Mouse (Mus musculus) forebrain, embryonic 11.5 days (tissue): ENCODE data around the gene Erbb4. TPM values are rescaled to one million over a fixed set of nuclear protein-coding genes. Genes with fewer than 3 reads are reported as not detected.

Experiments
- ATAC-seq: fragments of 200-750 bp; cut with Nextera tagmentation; replicated peaks from 2 replicates; pipeline ENCODE4 v1.8.0; 2017; ENCODE audit warnings: moderate TSS enrichment; ENCODE audit not compliant: low FRiP score
- DNase-seq: peaks from one replicate; pipeline ENCODE4 v3.0.0-alpha.2; 2017; ENCODE audit warnings: low spot score
- H3K27ac ChIP-seq: fragments of 300-500 bp; sonication (generic); 2 replicates; pipeline ENCODE4 v1.5.1; 2014; ENCODE audit warnings: low read depth, low read length
- H3K27me3 ChIP-seq: fragments of 300-500 bp; sonication (generic); 2 replicates; pipeline ENCODE4 v1.6.1; 2014; ENCODE audit warnings: mild to moderate bottlenecking, low read length, mixed read lengths; ENCODE audit not compliant: control insufficient read depth, insufficient read depth
- H3K36me3 ChIP-seq: fragments of 300-500 bp; sonication (generic); 2 replicates; pipeline ENCODE4 v1.6.1; 2014; ENCODE audit warnings: mild to moderate bottlenecking, low read length, moderate library complexity, mixed read lengths; ENCODE audit not compliant: control insufficient read depth, insufficient read depth
- H3K4me1 ChIP-seq: fragments of 300-500 bp; sonication (generic); replicated peaks from 2 replicates; pipeline ENCODE4 v1.6.1; 2014; ENCODE audit warnings: low read length, mixed read lengths; ENCODE audit not compliant: control insufficient read depth, insufficient read depth
- H3K4me2 ChIP-seq: fragments of 300-500 bp; sonication (generic); 2 replicates; pipeline ENCODE4 v1.6.1; 2014; ENCODE audit warnings: low read depth, mild to moderate bottlenecking, low read length, moderate library complexity, mixed read lengths; ENCODE audit not compliant: severe bottlenecking
- H3K4me3 ChIP-seq: fragments of 300-500 bp; sonication (generic); 2 replicates; pipeline ENCODE4 v1.5.1; 2014; ENCODE audit warnings: low read depth, low read length
- H3K9ac ChIP-seq: fragments of 300-500 bp; sonication (generic); 2 replicates; pipeline ENCODE4 v1.6.1; 2014; ENCODE audit warnings: low read length
- H3K9me3 ChIP-seq: fragments of 300-500 bp; sonication (generic); 2 replicates; pipeline ENCODE4 v1.6.1; 2016; ENCODE audit warnings: low read length, mixed read lengths; ENCODE audit not compliant: control insufficient read depth
- WGBS: fragments of 180-500 bp; shearing (Covaris S2); extraction: QIAGEN DNeasy Blood & Tissue Kit; methylation state at CpG from one replicate; pipeline ENCODE4 v1.1.7; 2014; 5-methylcytosine and 5-hydroxymethylcytosine counted together
- polyA plus RNA-seq: library from polyadenylated mRNA; unstranded; fragments of >200 nt; fragmentation: Nextera tagmentation; extraction: Ambion mirVana; gene quantifications from 2 replicates; pipeline ENCODE4 v1.2.1, GENCODE M21; 2014

Erbb4 gene
- polyA plus RNA-seq, 1 experiment from 2014 or later, result 4.3 TPM

DNA sequence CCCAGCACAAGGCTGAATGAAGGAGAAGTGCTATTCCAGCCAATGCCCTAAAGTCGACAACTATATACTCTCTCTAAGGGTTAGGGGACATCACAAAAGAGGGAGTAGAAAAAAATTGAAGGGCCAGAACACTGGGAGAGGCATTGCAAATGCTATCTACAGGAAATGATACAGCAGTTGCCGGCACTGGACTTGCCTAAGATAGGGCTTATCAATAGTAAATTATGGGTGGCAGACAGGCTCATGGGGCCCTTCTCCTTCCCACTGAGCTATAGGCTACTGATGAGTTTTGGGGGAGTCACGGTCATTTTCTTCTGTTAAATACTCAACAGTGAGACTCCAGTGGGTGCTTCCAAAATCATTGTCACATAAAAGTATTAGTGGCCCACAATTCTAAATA, 517.4 kb downstream of the Erbb4 start:
- Histone ChIP-seq H3K9ac (no peak overlapping the region), H3K4me1 (no peaks in the 10 kb centered on the region), H3K27ac (no peak overlapping the region), H3K36me3 (no peaks in the 10 kb centered on the region), H3K4me3 (no peak overlapping the region), H3K9me3 (no peaks in the 10 kb centered on the region), H3K27me3 (no peaks in the 10 kb centered on the region), H3K4me2 (no peak overlapping the region)
- 90% methylated on average over 3 of the region's 3 CpGs for WGBS
- DNase-seq, result no peak
- no peak for ATAC-seq

- H3K36me3 ChIP-seq, result no peaks in the 10 kb centered on the region
- H3K4me2 ChIP-seq, result no peak overlapping the region
- H3K9me3 ChIP-seq, result no peaks in the 10 kb centered on the region
- no peak for ATAC-seq
- no peak overlapping the region for H3K27ac ChIP-seq
- WGBS, result 80% methylated on average over 4 of the region's 4 CpGs
- H3K4me1 ChIP-seq, result no peaks in the 10 kb centered on the region
- H3K27me3 ChIP-seq, result no peaks in the 10 kb centered on the region
- DNase-seq, result no peak
- no peak overlapping the region for H3K9ac ChIP-seq
- no peak overlapping the region for H3K4me3 ChIP-seq
Observed at GRCm38 (mm10) chr1:68573851-68574540, 533.9 kb downstream of the Erbb4 start.

GRCm38 (mm10) chr1:68570924-68571323, 536.9 kb downstream of the Erbb4 start:
- H3K27me3 ChIP-seq, result no peaks in the 10 kb centered on the region
- H3K27ac ChIP-seq, result no peak overlapping the region
- no peaks in the 10 kb centered on the region for H3K9me3 ChIP-seq
- H3K4me3 ChIP-seq, result no peak overlapping the region
- ATAC-seq (no peak), DNase-seq (no peak)
- no peaks in the 10 kb centered on the region for H3K36me3 ChIP-seq
- H3K4me2 ChIP-seq, result no peak overlapping the region
- 85% methylated on average over 1 of the region's 1 CpGs for WGBS
- H3K9ac ChIP-seq, result no peak overlapping the region
- H3K4me1 ChIP-seq, result no peaks in the 10 kb centered on the region

GRCm38 (mm10) chr1:68542942-68543341, 564.9 kb downstream of the Erbb4 start:
- 88% methylated on average over 4 of the region's 4 CpGs for WGBS
- no peak for DNase-seq
- Histone ChIP-seq H3K4me3 (no peak overlapping the region), H3K27ac (no peak overlapping the region), H3K4me1 (no peaks in the 10 kb centered on the region), H3K9ac (no peak overlapping the region), H3K4me2 (no peak overlapping the region), H3K36me3 (no peaks in the 10 kb centered on the region), H3K9me3 (no peaks in the 10 kb centered on the region), H3K27me3 (no peaks in the 10 kb centered on the region)
- ATAC-seq, result no peak

DNA sequence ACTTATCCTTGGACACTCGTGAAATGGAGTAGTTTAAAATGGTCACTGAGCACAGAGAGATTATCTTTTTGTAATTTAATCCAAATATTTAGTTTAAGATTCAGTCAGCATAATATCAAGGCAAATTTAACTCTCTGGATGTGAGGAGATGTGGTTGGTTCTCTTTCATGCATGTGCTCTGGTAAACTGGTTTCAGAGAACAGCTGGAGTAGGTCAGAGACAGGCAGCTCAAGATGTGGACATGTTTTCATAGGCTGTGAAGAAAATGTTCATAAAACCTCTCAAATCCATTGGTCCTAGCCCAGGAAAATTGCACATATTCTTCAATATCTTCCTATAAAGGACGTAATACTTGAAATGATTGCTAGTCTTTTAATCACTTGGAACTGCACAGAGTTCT, 590.0 kb downstream of the Erbb4 start:
- ATAC-seq (no peak), DNase-seq (no peak)
- no peaks in the 10 kb centered on the region for H3K4me1 ChIP-seq
- no peak overlapping the region for H3K9ac ChIP-seq
- H3K27me3 ChIP-seq, result no peaks in the 10 kb centered on the region
- H3K4me2 ChIP-seq, result no peak overlapping the region
- no peaks in the 10 kb centered on the region for H3K9me3 ChIP-seq
- no peaks in the 10 kb centered on the region for H3K36me3 ChIP-seq
- WGBS, result 86% methylated on average over 2 of the region's 2 CpGs
- H3K4me3 ChIP-seq, result no peak overlapping the region
- no peak overlapping the region for H3K27ac ChIP-seq

- no peak for ATAC-seq
- Histone ChIP-seq H3K27me3 (no peaks in the 10 kb centered on the region), H3K27ac (no peak overlapping the region), H3K9me3 (no peaks in the 10 kb centered on the region), H3K4me3 (no peak overlapping the region), H3K4me1 (no peaks in the 10 kb centered on the region), H3K9ac (no peak overlapping the region), H3K4me2 (no peak overlapping the region), H3K36me3 (no peaks in the 10 kb centered on the region)
- 86% methylated on average over 1 of the region's 1 CpGs for WGBS
- no peak for DNase-seq
Observed at GRCm38 (mm10) chr1:68503873-68504272, 604.0 kb downstream of the Erbb4 start.

GRCm38 (mm10) chr1:68501561-68501960, 606.3 kb downstream of the Erbb4 start:
- no peak for DNase-seq

DNA sequence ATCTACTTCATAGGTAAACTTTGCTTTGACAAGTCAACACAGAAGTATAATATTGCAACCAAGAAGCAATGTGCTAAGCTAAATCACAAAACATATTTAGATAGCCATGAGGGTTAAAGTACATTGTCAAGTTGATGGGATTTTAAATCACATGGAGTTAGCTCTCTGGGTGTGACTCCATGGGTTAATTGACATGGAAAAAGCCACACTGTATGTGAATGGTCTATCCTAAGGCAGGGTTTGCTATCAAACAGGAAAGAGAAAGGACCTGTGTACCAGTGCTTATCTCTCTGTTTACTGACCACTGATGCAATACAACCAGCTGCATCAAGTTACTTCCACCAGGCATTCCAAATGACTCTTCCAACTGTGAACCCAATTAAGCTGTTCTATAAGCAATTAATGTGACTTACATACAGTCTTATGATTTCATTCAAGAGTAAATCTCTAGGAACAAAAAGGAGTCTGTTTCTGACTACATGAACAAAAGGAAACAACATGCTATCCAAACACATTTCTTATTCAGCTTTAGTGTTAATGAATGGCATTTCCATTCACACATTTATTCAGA, 641.4 kb downstream of the Erbb4 start:
- DNase-seq (no peak), ATAC-seq (no peak)
- Histone ChIP-seq H3K36me3 (no peaks in the 10 kb centered on the region), H3K4me3 (no peak overlapping the region), H3K4me1 (no peaks in the 10 kb centered on the region), H3K9me3 (no peaks in the 10 kb centered on the region), H3K4me2 (no peak overlapping the region), H3K9ac (no peak overlapping the region), H3K27ac (no peak overlapping the region), H3K27me3 (no peaks in the 10 kb centered on the region)

More at GRCm38 (mm10) chr1:68501561-68501960, 606.3 kb downstream of the Erbb4 start:
- ATAC-seq, result no peak
- Histone ChIP-seq H3K9ac (no peak overlapping the region), H3K4me3 (no peak overlapping the region), H3K9me3 (no peaks in the 10 kb centered on the region), H3K27ac (no peak overlapping the region), H3K4me1 (no peaks in the 10 kb centered on the region), H3K27me3 (no peaks in the 10 kb centered on the region), H3K4me2 (no peak overlapping the region), H3K36me3 (no peaks in the 10 kb centered on the region)
- 42% methylated on average over 4 of the region's 4 CpGs for WGBS

DNA sequence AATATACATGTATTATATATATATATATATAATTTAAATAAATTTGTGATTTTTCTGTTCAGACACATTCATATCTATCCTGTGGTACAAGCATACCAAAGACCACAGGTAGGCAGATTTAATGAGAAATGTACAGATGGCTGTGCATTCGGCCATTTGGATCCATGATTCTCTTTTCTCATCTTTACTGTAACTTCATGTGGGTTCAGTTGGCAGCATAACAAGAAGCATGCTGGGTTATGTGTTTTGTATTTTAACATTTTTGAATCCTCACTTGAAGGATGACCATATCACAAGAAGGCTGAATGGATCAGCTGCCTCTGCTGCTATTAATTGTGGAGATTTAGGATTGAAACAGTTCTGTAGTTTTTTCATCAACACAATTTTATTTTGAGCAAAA, 656.6 kb downstream of the Erbb4 start:
- ATAC-seq (no peak), DNase-seq (no peak)
- no peaks in the 10 kb centered on the region for H3K36me3 ChIP-seq
- H3K4me2 ChIP-seq, result no peak overlapping the region
- no peak overlapping the region for H3K27ac ChIP-seq
- H3K4me3 ChIP-seq, result no peak overlapping the region
- no peaks in the 10 kb centered on the region for H3K27me3 ChIP-seq
- no peak overlapping the region for H3K9ac ChIP-seq
- H3K9me3 ChIP-seq, result no peaks in the 10 kb centered on the region
- H3K4me1 ChIP-seq, result no peaks in the 10 kb centered on the region
- WGBS, result 94% methylated on average over 1 of the region's 1 CpGs
